Mouse (Mus musculus): Measurements from ENCODE around the gene Mllt6.
"Not testable (repeated sequence)": the region's sequence is repeated elsewhere in the genome, so short reads cannot be mapped to it uniquely, and the experiment has no call there.

Gene Mllt6

GRCm38 (mm10) chr11:97662893-97663527, at the start of gene Mllt6:
Gene Mllt6, plus strand, starts transcription at chr11:97663414.
- DNase-seq (ENCODE audit: low spot score in 2 of 2), result peak; percentile 58 to 71

DNA sequence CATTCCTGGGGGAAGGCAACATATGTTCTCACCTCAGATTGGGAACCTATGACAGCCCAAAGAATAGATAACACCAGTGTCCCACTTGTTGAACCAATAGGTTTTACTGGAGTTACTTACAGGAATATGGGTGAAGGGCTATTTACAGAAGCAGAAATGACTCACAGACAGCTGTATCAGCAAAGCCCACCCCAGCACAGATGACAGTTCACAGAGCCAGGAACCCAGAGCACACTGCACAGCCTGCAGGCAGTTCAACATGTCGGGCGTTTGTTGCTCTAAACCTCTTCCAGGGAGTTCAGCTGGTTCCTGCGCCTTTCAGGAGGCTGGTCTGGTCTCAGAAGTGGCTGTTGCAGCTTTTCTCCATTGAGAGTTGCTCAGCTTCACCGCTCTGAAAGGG, 47.9 kb upstream of the Mllt6 start:
- DNase-seq (ENCODE audit: low spot score in 2 of 2), result no peak

- no peak for DNase-seq (ENCODE audit: low spot score in 2 of 2)
Measured at GRCm38 (mm10) chr11:97618368-97618767, 44.8 kb upstream of the Mllt6 start.

DNA sequence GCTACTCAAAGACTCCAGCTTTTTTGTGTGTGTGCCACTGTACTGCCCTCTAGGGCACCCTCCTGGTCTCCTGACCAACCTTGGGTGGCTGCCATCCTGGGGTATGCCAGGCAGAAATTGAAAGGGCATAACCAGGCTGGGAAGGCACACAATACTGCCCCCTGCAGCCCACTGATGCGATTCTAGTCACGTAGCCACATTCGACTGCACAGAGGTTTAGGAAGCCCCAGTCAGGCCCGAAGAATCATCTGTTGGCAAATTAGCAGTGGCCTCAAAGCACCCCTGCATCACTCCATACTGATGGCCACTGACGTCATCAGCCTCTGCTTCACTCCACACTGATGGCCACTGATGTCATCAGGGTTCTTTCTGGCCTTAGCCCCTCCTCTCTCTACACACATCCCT, 43.8 kb upstream of the Mllt6 start:
- no peak for DNase-seq (ENCODE audit: low spot score in 2 of 2)

- peak; percentile 62 to 70 for DNase-seq (ENCODE audit: low spot score in 2 of 2)
Measured at GRCm38 (mm10) chr11:97622440-97622839, 40.8 kb upstream of the Mllt6 start.

DNA sequence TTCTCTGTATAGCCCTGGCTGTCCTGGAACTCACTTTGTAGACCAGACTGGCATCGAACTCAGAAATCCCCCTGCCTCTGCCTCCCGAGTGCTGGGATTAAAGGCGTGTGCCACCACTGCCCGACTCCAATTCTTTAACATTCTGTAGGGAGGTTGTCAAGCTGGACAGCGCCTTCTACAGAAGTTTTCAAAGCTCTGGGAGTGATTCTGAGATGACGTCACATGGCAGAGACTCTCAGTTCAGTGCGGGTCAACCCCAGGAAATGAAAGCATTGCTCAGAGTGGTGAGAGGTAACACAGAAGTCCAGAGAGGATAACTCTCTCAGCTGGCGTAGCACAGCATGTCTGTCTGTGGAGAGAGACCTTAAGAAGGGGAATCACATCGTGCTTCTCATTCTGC, 40.0 kb upstream of the Mllt6 start:
- DNase-seq (ENCODE audit: low spot score in 2 of 2), result no peak

- DNase-seq (ENCODE audit: low spot score in 2 of 2), result no peak
Measured at GRCm38 (mm10) chr11:97625551-97625950, 37.7 kb upstream of the Mllt6 start.

DNA sequence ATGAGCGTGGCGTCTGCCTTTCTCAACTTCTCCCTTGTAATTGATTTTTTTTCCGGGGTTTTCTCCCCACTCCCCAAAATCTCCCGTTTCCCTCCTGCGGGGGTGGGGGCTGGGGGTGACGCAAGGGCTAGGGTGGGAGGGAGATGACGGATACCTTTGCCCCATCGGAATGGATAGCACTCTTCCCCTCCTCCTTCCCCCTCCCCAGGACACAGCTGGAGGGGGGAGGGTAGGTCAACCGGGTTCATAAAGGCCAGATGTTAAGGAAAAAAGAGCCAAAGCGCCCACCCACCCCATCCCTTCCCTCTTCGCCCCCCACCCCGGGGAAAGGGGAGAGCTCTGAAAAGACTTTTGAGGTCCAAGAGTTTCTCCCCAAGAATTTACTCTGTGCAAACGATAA, 36.8 kb upstream of the Mllt6 start:
- no peak for DNase-seq (ENCODE audit: low spot score in 2 of 2)

DNA sequence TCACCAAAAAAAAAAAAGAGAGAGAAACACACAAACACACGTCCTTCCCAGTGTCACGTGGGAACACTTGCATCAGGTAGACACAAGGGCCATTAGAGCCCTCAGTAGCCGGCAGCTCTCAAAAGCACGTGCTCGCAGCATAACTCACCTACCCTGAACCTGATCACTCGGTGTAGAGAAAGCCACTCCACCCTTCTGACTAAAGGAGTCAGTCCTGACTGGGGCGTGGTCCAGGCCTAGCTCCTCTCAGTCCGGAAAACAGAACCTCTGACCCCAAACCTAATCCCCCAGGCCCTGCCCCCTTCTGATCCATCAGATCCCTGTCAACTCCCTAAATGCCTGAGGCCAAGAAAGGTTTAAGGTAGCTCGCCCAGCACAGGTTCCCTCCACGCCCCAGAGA, 36.4 kb upstream of the Mllt6 start:
- DNase-seq (ENCODE audit: low spot score in 2 of 2), result no peak

GRCm38 (mm10) chr11:97627556-97628302, 35.5 kb upstream of the Mllt6 start:
- no peak for DNase-seq (ENCODE audit: low spot score in 2 of 2)

DNA sequence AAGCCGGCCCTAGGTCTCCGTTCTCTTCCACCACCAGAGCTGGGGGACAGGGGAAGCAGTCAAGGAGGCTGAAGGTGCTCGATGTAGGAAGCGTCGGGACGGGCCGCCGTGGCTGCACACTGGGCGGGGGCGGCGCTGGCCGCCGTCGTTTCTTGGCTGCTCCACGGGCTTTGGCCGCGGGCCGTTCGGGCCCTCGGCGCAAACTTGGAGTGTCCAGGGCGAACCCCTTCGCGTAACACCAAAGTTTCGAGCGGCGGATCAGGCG, 35.0 kb upstream of the Mllt6 start:
- no peak for DNase-seq (ENCODE audit: low spot score in 2 of 2)

DNA sequence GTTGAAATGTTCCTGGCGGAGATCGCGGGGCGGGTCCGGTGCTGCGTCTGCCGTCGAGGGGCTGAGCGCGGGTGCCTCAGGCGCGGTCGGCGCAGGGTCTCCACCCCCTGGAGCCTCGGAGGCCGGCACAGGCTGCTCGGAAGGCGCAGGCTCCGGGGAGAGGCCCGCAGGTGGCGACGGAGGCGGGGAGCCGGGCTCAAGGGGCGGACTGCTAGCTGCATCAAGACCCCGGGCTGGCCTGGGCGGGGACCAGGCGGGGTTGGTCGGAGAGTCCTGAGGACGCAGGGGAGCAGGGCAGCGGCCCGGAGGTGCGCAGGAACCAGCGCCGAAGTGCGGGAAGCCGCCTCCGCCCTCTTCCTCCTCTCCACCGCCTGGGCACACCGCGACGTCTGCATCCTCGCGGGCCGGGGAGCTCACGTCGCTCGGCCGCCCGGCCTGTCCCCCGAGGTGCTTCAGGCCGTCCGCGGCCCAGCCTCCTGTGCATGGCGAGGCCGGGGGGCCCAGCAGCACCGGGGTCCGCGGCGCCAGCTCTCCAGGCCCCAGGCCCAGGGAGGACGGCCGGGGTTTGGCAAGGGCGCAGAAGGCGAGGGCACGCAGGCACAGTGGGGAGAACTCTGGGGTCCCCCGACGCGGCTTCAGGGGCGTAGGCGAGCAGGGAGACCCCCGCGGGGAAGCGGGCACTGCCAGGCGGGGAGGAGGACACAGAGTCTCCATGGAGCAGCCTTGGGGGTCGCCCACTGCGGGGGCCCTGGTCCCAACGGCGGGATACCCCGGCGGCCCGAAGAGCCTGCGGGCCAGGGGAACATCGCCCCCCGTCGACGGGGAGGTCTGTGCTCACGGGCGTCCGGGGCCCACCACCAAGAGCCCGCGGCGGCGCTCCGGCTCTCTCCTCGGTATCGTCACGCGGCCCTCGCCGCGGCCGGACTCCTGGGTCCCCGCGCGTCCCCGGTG, 34.4 kb upstream of the Mllt6 start:
- DNase-seq (ENCODE audit: low spot score in 2 of 2), result peak in 1 of 2 experiments; percentile 27

DNA sequence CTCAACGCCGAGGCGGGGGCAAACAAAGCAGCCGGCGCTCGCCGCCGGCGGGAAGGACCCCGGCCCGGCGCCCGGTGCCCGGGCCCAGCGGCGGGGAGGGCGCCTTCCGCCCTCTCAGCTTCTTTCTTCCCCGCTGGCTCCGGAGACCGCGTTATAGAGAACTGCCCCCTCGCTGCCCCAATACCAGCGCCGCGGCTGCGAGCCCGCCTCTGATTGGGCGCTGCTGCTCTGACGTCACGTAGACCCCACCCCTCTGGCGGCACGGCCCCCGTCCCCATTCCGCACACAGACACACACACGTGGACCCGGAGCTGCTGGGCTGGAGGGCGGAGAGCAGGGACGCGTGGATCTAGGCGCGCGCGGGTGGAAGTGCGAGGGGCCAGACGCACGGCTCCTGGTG, 33.6 kb upstream of the Mllt6 start, which contains the start of gene Epop:
Epop (minus strand) TSS at position 127 of the 400 bp plus-strand sequence.
- DNase-seq (ENCODE audit: low spot score in 2 of 2), result peak; percentile 74 to 82

DNA sequence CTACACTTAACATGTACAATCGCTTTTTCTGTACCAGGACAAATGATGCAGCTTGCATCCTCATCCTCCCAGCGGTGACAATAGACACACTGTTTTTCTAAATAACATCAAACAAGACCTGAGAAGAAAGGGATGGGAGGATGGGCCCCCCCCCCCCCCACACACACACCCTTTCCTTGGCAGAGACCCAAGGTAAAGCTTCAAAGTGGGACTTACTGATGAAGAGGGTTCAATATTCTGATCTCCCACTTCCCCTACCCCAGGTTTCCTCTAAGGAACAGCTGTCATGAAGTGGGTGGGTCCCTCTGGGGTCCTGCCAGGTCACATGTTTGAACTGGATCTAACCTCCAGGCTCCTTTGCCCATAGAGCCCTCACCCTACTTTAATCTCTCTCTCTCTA, 32.2 kb upstream of the Mllt6 start:
- DNase-seq (ENCODE audit: low spot score in 2 of 2), result no peak

GRCm38 (mm10) chr11:97631500-97631899, 31.7 kb upstream of the Mllt6 start:
- DNase-seq (ENCODE audit: low spot score in 2 of 2), result no peak

GRCm38 (mm10) chr11:97631938-97632337, 31.3 kb upstream of the Mllt6 start:
- peak; percentile 78 to 88 for DNase-seq (ENCODE audit: low spot score in 2 of 2)

GRCm38 (mm10) chr11:97632440-97632839, 30.8 kb upstream of the Mllt6 start:
- not testable (repeated sequence) for DNase-seq (ENCODE audit: low spot score in 2 of 2)

- no peak for DNase-seq (ENCODE audit: low spot score in 2 of 2)
Measured at GRCm38 (mm10) chr11:97635468-97636019, 27.7 kb upstream of the Mllt6 start.

GRCm38 (mm10) chr11:97641668-97642067, 21.5 kb upstream of the Mllt6 start:
- no peak for DNase-seq (ENCODE audit: low spot score in 2 of 2)

DNA sequence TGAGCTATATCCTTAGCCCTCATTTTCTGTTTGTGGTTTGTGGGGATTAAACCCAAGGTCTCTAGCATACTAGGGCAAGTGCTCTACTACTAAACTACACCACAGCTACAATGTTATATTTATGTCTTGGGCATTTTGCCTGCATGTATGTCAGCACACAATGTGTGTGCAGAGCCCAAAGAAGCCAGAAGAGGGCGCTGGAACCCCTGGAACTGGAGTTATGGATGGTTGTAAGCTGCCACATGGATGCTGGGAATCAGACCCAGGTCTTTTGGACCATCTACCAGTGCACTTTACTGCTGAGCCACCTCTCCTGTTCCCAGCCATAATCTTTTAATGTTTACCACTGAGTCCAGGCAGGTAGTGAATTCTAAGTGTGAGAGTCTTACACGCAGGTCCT, 20.5 kb upstream of the Mllt6 start:
- no peak for DNase-seq (ENCODE audit: low spot score in 2 of 2)

DNA sequence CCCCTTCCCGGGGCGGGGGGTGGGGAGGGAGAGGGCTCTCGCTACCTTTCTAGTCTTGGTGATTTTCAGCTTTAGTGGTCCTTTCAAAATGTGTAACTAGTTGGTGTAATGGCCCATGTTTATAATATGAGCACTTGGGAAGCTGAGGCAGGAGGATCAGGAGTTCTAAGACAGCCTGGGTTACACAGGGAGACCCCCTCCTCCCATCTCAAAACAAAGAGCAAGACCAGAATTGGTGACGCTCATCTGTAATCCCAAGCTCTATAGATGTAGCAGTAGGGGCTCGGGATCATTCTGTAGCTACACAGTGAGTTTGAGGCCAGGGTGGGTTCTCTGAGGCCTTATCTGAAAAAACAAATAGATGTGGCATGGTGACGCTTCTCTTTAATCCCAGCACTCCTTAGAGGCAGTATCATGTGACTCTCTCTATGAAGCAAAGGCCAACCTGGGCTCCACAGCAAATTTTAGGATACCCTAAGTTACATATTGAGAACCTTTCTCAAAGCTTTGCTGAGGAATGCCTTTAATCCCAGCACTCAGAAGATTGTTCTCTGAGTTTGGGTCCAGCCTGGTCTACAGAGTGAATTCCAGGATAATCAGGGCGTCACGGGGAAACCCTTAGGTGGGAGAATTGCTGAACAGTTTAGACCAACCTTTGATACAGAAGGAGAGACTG, 19.7 kb upstream of the Mllt6 start:
- DNase-seq (ENCODE audit: low spot score in 2 of 2), result no peak

DNA sequence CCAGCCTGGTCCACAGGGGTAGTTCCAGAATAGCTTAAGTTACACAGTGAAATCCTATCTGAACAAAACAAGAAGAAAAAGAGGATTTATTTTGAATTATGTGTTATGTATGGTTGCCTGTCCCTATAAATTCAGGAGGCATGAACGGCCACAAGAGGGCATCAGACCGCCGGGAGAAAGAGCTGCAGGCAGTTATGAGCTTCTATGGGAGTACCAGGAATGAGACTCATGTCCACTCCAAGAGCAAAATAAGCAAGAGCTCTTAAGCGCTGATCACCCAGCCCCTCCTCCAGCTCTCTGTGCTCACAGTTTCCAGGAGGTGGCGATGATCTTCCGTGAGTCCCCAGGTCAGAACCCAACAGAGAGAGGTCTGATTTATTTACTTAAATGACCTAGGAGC, 18.4 kb upstream of the Mllt6 start:
- peak; percentile 55 to 75 for DNase-seq (ENCODE audit: low spot score in 2 of 2)

All from natural killer cell, adult 2 months (primary cell).